Mouse (Mus musculus) urinary bladder, postnatal 25 days (tissue): ENCODE data around the gene Ubl7.

Source experiments
- DNase-seq: peaks from one replicate; pipeline ENCODE4 v3.0.0; 2022; ENCODE audit warnings: low spot score

The Ubl7 gene

GRCm38 (mm10) chr9:57948333-57948931, 37.7 kb downstream of the Ubl7 start:
- DNase-seq, result no peak

DNA sequence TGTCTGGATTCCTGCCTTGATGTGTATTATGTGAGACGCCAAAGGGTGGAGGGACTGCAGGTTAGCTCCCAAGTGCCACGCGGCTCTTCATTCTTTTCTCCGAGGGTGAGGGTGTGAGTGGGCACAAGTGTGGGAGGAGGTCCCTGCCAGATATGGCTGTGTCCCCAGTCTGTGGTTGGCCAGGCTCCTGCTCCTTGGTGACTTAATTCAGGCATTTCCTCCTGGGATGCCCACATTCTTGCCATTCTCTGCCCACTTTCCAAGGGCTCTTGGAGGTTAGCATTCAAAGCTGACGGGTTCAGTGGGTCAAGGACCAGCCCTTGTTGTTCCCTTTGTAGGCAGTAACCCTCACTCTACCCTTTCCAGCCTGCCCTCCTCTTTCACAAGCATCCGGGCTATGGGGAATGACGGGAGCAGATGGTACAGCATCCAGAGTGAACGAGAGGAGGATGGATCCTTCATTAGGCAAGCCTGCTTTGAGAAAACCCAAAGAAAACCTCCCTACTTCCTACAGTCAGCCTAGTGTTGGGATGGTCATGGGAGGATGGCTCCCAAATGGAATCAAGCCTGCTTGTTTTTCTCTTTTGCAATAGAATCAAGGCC, 38.4 kb downstream of the Ubl7 start:
- DNase-seq, result no peak

- no peak for DNase-seq
Measured at GRCm38 (mm10) chr9:57949879-57950278, 39.1 kb downstream of the Ubl7 start.

- DNase-seq, result no peak
Measured at GRCm38 (mm10) chr9:57950519-57950918, 39.7 kb downstream of the Ubl7 start.

GRCm38 (mm10) chr9:57951993-57952392, 41.2 kb downstream of the Ubl7 start:
- no peak for DNase-seq

DNA sequence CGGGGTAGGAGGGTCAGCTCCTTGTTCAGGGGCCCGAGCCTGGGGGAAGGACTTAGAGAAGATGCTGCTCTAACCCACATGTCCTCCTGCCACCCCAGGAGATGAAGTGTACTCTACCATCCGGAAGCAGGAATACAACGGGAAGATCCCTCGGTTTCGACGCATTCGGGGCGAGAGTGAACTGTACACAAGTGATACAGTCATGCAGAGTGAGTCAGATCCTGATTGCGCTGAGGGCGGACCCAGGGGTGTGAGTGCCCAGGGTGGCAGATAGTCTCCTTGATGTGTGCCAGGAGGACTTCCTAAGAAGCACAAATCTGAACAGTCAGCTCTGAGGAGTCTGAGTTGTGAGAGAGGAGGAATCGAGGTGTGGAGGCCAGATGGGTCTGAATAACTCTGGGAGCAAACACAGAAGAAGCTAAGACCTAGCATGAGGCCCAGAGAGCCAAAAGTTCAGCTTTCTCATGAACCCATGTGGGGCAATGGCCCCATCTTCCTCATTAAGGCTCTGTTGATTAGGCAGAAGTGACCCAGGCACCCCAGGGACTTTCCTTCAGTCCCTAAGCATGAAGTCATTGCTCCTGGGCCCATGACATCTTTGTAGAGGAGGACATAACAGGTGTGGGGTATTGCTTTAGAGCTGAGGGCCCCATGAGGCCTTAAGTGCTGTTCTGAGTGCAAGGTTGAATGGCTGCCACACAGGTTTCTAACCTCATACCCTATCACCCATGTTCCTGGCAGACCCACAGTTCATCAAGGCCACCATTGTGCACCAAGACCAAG, 44.4 kb downstream of the Ubl7 start:
- DNase-seq, result no peak

DNA sequence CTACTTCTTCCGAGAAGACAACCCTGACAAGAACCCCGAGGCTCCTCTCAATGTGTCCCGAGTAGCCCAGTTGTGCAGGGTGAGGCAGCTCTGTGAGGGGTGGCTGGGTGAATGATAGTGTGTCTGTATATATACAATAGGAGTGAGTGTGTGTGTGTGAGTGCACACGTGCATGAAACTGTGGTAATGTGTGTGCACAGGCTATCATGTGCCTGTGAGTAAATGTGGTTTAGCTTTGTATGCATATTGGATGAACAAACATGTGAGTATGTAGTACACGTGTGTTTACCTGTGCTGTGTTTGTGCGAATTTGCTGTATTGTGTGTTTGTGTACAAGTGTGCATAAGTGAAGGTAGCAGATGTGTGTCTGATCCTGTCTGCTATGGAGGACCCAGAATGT, 45.0 kb downstream of the Ubl7 start:
- no peak for DNase-seq

GRCm38 (mm10) chr9:57956196-57956837, 45.5 kb downstream of the Ubl7 start:
- DNase-seq, result no peak

DNA sequence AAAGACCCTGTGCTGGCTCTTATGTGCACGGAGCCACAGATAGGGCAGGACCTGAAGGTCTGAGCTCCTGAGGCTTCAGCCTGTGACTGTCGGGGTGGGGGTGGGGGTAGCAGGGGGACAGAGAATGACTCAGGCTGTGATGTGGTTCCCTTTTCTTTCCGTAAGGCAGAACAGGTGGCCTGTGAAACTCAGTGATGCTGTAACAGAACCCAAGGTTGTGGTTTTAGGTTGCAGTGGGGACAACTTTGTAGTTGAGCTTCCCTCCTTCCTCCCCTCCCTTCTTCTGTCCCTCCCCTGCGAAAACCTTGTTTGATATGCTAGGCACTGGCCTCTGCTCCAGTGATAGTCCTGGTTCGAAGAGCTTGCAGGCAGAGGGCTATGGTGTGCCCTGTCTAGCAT, 46.1 kb downstream of the Ubl7 start:
- no peak for DNase-seq

DNA sequence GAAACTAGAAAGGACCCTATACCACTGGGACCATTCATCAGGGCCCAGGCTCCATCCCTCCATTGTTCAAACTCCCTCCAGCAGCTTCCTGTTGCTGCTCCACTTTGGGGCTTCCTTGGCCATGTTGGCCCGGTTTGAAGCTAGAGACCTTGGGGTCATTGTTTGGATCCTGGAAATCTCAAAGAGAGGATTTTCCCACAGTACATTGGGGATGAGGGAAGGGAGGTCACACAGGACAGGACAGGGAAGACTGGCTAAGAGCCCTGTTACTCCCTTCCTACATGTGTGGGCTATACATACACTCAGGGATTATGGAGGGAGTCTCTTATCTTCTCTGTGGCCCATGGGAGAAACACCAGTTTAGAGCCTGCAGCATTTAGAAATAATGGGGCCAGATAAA, 47.8 kb downstream of the Ubl7 start:
- no peak for DNase-seq

GRCm38 (mm10) chr9:57959399-57959798, 48.6 kb downstream of the Ubl7 start:
- no peak for DNase-seq

- DNase-seq, result no peak
Measured at GRCm38 (mm10) chr9:57959886-57960866, 49.4 kb downstream of the Ubl7 start.

GRCm38 (mm10) chr9:57961226-57961625, 50.4 kb downstream of the Ubl7 start:
- no peak for DNase-seq

DNA sequence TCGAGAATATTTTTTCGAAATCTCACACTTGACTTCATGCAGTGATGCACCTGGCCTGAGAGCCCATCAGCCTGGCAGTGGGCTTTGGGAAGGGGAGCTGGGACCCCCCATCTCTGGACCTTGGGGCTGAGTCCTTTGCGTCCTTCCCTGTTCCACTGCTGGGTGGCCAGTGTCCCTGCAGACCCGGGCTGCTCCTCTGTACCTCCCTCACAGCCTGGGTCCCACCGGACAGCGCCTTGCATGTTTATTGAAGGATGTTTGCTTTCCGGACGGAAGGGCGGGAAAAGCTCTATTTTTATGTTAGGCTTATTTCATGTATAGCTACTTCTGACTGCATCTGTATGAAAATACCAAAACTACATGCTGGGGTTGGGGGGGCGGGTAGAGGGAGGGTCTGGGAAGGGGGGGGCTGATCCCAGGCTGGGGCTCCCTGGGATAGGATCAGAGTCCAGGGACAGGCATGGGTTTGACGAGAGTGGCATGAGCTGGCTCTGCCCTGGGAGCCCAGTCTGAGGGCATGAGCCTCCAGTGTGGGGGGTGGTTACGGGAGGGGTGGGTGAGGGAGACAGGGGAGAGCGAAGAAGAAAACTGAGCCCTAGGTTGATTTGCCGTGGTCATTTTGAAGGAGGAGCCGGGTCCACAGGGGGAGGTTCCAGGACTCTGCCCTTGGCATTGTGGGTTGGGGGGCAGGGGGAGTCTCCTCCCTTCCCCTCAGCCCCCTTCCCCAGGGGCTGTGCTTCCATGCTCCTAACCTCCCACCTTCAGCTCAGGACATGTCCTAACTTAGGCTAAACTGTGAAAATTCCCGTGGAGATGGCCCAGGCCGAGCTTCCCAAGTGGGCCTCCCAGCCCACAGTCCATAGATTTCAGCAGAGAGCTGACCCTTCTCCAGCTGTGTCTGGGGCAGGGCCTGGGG, 51.3 kb downstream of the Ubl7 start:
- DNase-seq, result no peak

GRCm38 (mm10) chr9:57963249-57963997, 52.6 kb downstream of the Ubl7 start:
- DNase-seq, result no peak

GRCm38 (mm10) chr9:57963998-57964395, 53.2 kb downstream of the Ubl7 start:
- no peak for DNase-seq

DNA sequence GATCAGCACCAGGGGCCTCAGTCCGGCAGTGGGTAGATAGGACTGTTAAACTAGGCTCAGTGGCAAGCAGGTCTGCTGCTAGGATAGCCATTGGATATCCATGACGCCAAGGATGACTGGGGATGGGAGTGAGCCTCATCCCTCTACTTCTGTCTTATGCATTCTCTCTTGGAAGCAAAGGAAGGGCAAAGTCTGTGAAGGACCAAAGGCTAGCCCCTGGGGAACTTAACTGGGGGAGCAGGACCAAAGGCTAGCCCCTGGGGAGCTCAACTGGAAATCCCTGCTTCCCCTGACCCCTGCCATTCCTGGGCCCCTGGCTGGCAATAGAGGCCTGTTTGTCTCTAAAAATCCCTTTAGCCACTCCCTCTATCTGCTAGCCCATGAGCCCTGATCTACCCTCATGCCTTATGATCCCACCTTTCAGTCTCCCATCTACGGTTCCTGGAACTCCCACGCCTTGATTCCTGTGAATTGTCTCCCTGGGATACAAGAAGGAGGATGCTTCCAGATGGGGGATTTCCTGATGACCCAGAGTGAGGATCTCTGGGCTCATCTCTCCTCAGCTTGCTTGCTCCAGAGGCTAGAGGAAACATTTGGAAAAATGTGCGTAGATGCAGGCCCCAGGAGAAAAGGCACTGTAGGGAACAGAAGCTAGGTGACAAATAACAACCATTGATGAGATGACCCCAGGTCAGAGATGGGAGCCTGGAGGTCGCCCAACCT, 53.9 kb downstream of the Ubl7 start:
- no peak for DNase-seq

- no peak for DNase-seq
Measured at GRCm38 (mm10) chr9:57965281-57966185, 54.8 kb downstream of the Ubl7 start.
